Mouse (Mus musculus): Measurements from ENCODE around the gene Kalrn. TPM values are rescaled to one million over a fixed set of nuclear protein-coding genes. Genes with fewer than 3 reads are reported as not detected.
A peak's percentile ranks its signal among the peaks of the same experiment; 100 is the strongest.

Gene Kalrn
- polyA plus RNA-seq, 1 experiment, result 43.0 TPM

DNA sequence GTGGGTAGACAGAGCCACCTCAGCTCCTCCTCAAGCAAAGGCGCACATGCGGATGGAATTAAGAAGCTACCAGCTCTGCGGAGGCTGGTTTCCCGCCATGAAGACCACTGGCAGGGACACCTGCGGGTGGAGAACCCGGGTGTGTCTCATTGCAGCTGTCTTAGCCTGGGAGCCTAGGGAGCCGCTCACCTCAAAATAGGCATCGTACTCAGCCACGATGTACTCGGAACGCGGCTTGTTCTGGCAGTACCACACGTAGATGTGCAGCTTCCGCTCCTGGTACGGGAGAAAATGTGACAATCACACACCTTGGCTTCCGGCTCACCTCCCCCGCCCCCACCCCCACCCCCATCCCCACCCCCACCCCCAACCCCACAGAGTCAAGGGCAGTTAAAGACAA, 539.1 kb downstream of the Kalrn start:
- Histone ChIP-seq H3K27me3 (ENCODE audit: control insufficient read depth, insufficient read depth, low read length) (no peaks in the 10 kb centered on the region), H3K4me1 (ENCODE audit: control insufficient read depth, insufficient read depth, insufficient read length, low read length) (peaks cover 21% of the 10 kb centered on the region), H3K4me3 (ENCODE audit: low read depth, low read length) (no peak overlapping the region), H3K27ac (ENCODE audit: insufficient read depth, low read depth, low read length) (no peak overlapping the region), H3K36me3 (ENCODE audit: control insufficient read depth, insufficient read depth, low read length) (peaks cover 57% of the 10 kb centered on the region)
- 95% methylated on average over 17 of the region's 17 CpGs for WGBS
- TF ChIP-seq POLR2A (IDR thresholded peaks at IDR 0.05; ENCODE audit: low read depth, low read length), result no peak
- no peak for TF ChIP-seq CTCF (IDR thresholded peaks at IDR 0.05; ENCODE audit: extremely low read depth, insufficient read length, insufficient replicate concordance, low read depth, low read length)

DNA sequence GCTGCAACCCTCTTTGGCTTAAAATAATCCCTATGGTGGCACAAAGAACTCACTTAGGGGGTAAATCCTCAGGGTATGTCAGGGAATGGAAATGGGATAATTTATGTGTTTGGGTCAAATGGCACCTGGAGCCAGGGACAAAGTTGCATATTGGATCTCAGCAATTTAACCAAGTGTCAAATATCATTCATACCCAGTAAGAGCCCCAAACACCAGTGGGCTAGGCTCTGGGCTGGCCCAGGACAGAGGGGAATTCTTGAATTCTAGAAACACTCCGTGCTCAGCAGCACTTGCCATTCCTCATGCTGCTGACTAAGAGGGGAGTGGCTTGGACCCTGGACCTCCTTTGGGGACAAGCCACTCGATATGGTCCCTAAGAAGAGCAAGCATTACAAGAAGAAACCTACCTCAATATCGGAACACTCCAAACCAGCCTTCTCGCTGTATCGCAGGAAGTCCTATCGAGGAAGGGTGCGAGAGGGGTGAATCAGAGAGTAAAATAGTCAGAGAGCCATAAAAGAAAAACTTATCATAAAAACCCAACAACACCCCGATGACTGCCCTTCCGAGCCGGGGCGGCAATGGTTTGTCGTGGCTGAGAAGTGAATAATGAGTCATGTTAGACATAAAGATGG, 541.2 kb downstream of the Kalrn start:
- H3K27ac ChIP-seq (ENCODE audit: insufficient read depth, low read depth, low read length), result peak overlapping the region; percentile 1; the same call in 1 of the 2 replicates
- WGBS, result 58% methylated on average over 12 of the region's 12 CpGs
- H3K4me1 ChIP-seq (ENCODE audit: control insufficient read depth, insufficient read depth, insufficient read length, low read length), result peaks cover 22% of the 10 kb centered on the region
- no peaks in the 10 kb centered on the region for H3K27me3 ChIP-seq (ENCODE audit: control insufficient read depth, insufficient read depth, low read length)
- no peak overlapping the region for H3K4me3 ChIP-seq (ENCODE audit: low read depth, low read length)
- peaks cover 60% of the 10 kb centered on the region for H3K36me3 ChIP-seq (ENCODE audit: control insufficient read depth, insufficient read depth, low read length)
- TF ChIP-seq POLR2A (IDR thresholded peaks at IDR 0.05; ENCODE audit: low read depth, low read length) (no peak), CTCF (IDR thresholded peaks at IDR 0.05; ENCODE audit: extremely low read depth, insufficient read length, insufficient replicate concordance, low read depth, low read length) (no peak)

DNA sequence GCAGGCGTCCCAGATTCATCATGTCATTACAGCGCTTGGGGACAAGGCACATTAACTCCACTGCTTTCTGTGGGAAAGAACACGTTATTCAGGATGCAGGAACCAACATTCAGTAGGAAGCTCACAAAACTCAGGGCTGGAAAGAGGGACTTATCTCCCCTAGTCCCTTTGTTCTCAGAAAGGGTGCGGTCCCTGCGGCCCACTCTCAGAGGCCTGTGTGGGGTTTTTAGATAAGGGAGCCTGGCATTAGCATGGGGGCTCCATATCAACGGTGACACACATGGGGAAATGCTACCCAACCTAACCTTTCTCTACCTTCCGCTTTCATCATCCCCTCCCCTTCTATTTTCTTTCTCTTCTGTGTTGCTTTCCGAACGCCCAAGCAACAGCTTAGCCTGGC, 541.8 kb downstream of the Kalrn start:
- H3K4me3 ChIP-seq (ENCODE audit: low read depth, low read length), result no peak overlapping the region
- H3K4me1 ChIP-seq (ENCODE audit: control insufficient read depth, insufficient read depth, insufficient read length, low read length), result peaks cover 19% of the 10 kb centered on the region
- H3K27me3 ChIP-seq (ENCODE audit: control insufficient read depth, insufficient read depth, low read length), result no peaks in the 10 kb centered on the region
- no peak for TF ChIP-seq POLR2A (IDR thresholded peaks at IDR 0.05; ENCODE audit: low read depth, low read length)
- no peak for TF ChIP-seq CTCF (IDR thresholded peaks at IDR 0.05; ENCODE audit: extremely low read depth, insufficient read length, insufficient replicate concordance, low read depth, low read length)
- 88% methylated on average over 9 of the region's 9 CpGs for WGBS
- H3K36me3 ChIP-seq (ENCODE audit: control insufficient read depth, insufficient read depth, low read length), result peaks cover 63% of the 10 kb centered on the region
- H3K27ac ChIP-seq (ENCODE audit: insufficient read depth, low read depth, low read length), result peak overlapping the region; percentile 1; the same call in 1 of the 2 replicates

DNA sequence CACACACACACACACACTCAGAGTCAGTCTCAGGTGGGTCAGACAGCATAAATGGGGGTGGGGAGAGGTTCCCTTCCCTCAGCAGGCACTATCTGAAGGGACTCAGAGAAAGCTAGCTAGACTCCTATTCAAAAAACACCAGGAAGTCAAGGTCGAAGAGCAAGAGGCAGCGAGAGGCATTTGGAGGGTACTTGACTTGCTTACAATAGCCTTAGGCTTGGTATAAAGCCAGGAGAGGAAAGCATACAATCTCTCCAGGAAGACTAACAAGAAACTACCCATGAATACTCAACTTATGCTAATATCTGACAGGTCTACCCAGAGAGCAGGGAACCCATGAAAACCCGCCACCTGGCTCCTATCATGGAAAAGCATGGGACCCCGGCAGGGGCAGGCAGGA, 543.0 kb downstream of the Kalrn start:
- Histone ChIP-seq H3K4me1 (ENCODE audit: control insufficient read depth, insufficient read depth, insufficient read length, low read length) (peaks cover 12% of the 10 kb centered on the region), H3K36me3 (ENCODE audit: control insufficient read depth, insufficient read depth, low read length) (peaks cover 64% of the 10 kb centered on the region), H3K27ac (ENCODE audit: insufficient read depth, low read depth, low read length) (peak overlapping the region; percentile 84), H3K4me3 (ENCODE audit: low read depth, low read length) (no peak overlapping the region), H3K27me3 (ENCODE audit: control insufficient read depth, insufficient read depth, low read length) (no peaks in the 10 kb centered on the region)
- TF ChIP-seq CTCF (IDR thresholded peaks at IDR 0.05; ENCODE audit: extremely low read depth, insufficient read length, insufficient replicate concordance, low read depth, low read length), result no peak
- no peak for TF ChIP-seq POLR2A (IDR thresholded peaks at IDR 0.05; ENCODE audit: low read depth, low read length)
- WGBS, result 57% methylated on average over 4 of the region's 4 CpGs

DNA sequence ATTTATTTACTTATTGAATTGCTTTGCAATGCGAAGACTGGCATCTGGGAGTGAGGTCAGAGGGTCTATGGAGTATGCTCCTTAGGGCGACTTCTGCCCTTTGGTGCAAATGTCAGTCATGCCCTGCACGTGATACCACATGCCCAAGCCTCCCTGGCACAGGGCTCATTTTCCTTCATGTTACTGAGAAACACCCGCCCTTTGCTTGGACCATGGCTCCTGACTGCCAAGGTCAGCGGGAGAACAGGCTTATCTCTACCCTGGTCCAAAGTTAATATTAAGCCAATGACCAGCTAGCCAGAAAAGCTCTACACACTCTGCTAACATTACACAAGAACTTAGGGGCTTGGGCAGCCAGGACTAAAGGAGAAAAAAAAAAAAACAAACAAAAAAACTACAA, 543.5 kb downstream of the Kalrn start:
- WGBS, result 26% methylated on average over 5 of the region's 5 CpGs
- peak overlapping the region; percentile 84; the same call in 1 of the 2 replicates for H3K27ac ChIP-seq (ENCODE audit: insufficient read depth, low read depth, low read length)
- no peaks in the 10 kb centered on the region for H3K27me3 ChIP-seq (ENCODE audit: control insufficient read depth, insufficient read depth, low read length)
- peaks cover 10% of the 10 kb centered on the region for H3K4me1 ChIP-seq (ENCODE audit: control insufficient read depth, insufficient read depth, insufficient read length, low read length)
- no peak for TF ChIP-seq CTCF (IDR thresholded peaks at IDR 0.05; ENCODE audit: extremely low read depth, insufficient read length, insufficient replicate concordance, low read depth, low read length)
- no peak for TF ChIP-seq POLR2A (IDR thresholded peaks at IDR 0.05; ENCODE audit: low read depth, low read length)
- peaks cover 58% of the 10 kb centered on the region for H3K36me3 ChIP-seq (ENCODE audit: control insufficient read depth, insufficient read depth, low read length)
- no peak overlapping the region for H3K4me3 ChIP-seq (ENCODE audit: low read depth, low read length)

DNA sequence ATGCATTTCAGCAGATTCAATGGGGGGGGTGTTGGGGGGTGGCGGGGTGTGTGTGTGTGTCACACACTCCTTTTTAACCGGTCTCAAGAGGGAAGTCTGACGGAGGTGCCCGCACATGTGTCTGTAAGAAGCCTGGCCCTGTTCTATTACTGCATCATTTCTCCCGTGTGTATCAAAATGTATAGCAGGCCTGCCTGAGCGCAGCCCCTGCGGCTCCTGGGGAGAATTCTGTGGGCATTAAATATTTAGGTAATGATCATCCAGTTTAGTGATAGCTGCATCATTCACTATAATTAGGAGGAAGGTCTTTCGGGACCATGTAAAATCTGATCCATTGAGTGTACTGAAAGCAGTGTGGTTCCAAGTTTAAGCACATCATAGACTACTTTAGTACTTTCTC, 556.1 kb downstream of the Kalrn start:
- WGBS, result 98% methylated on average over 8 of the region's 8 CpGs
- peaks cover 20% of the 10 kb centered on the region for H3K36me3 ChIP-seq (ENCODE audit: control insufficient read depth, insufficient read depth, low read length)
- no peak overlapping the region for H3K27ac ChIP-seq (ENCODE audit: insufficient read depth, low read depth, low read length)
- TF ChIP-seq CTCF (IDR thresholded peaks at IDR 0.05; ENCODE audit: extremely low read depth, insufficient read length, insufficient replicate concordance, low read depth, low read length) (no peak), POLR2A (IDR thresholded peaks at IDR 0.05; ENCODE audit: low read depth, low read length) (no peak)
- no peaks in the 10 kb centered on the region for H3K4me1 ChIP-seq (ENCODE audit: control insufficient read depth, insufficient read depth, insufficient read length, low read length)
- H3K4me3 ChIP-seq (ENCODE audit: low read depth, low read length), result no peak overlapping the region
- no peaks in the 10 kb centered on the region for H3K27me3 ChIP-seq (ENCODE audit: control insufficient read depth, insufficient read depth, low read length)

DNA sequence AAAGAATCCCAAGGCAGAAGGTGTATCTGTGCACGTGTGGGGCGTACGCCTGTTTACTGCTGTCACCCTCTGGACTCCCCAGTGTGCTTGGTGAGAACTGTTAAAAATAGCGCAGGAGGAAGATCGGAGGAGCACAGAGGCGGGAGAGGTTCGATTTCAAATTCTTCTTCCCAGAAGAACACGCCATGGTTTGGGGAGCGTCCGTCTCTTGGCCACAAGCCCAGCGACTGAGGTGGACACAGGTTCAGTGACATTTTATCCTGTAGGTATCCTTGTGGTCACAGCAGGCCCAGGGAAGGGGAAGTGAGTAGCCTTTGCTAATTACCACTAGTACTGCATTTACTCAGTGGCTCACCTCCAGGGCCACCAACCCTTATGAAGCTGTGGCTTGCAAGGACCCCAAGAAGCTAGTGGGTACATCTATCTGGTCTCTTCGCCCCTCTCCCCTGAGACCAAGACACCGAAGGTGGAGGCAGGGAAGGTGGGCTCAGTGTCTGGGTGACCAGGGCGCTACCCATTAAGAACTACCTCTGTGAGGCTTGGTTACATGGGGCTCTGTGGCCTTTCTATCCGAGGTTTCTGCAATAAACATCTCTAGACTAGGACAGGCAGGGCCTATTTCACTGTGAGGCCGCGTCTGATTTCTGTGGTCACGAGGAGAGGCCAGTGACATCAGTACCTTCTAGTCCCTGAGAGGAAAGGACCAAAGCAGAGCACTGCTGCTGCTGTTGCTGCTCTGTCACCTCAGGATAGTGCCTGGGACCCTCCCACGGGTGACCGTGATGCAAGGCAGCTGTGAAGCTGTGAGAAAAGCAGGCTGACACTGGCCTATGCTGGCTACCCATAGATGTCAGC, 561.1 kb downstream of the Kalrn start:
- no peak for TF ChIP-seq CTCF (IDR thresholded peaks at IDR 0.05; ENCODE audit: extremely low read depth, insufficient read length, insufficient replicate concordance, low read depth, low read length)
- no peak for TF ChIP-seq POLR2A (IDR thresholded peaks at IDR 0.05; ENCODE audit: low read depth, low read length)
- Histone ChIP-seq H3K4me3 (ENCODE audit: low read depth, low read length) (no peak overlapping the region), H3K27me3 (ENCODE audit: control insufficient read depth, insufficient read depth, low read length) (no peaks in the 10 kb centered on the region), H3K36me3 (ENCODE audit: control insufficient read depth, insufficient read depth, low read length) (peaks cover 30% of the 10 kb centered on the region), H3K27ac (ENCODE audit: insufficient read depth, low read depth, low read length) (no peak overlapping the region), H3K4me1 (ENCODE audit: control insufficient read depth, insufficient read depth, insufficient read length, low read length) (peaks cover 2% of the 10 kb centered on the region; the same call in 1 of the 2 replicates)
- 87% methylated on average over 20 of the region's 20 CpGs for WGBS
